Mouse (Mus musculus) CH12.LX (cell line): ENCODE data around the gene Astn2. TPM values are rescaled to one million over a fixed set of nuclear protein-coding genes. Genes with fewer than 3 reads are reported as not detected.

ENCODE experiments used
- DNase-seq: peaks from one replicate; pipeline ENCODE4 v3.0.0-alpha.2; 2013; ENCODE audit errors: extremely low read depth
- H3K27ac ChIP-seq: 2 replicates; pipeline ENCODE4 v1.5.1; 2012; ENCODE audit warnings: low read depth, mild to moderate bottlenecking, control low read depth, moderate library complexity; ENCODE audit not compliant: insufficient read depth
- H3K27me3 ChIP-seq: replicated peaks from 2 replicates; pipeline ENCODE3; 2012; ENCODE audit warnings: inconsistent platforms
- H3K36me3 ChIP-seq, 2 experiments: replicated peaks in 1 of 2; 2 replicates each; pipeline versions ENCODE3 to v1.6.1; 2012; ENCODE audit warnings: inconsistent platforms in 1 of 2, low read length in 1 of 2, mild to moderate bottlenecking in 1 of 2, mixed read lengths in 1 of 2, moderate library complexity in 1 of 2; ENCODE audit not compliant: control insufficient read depth in 1 of 2, insufficient read depth in 1 of 2
- H3K4me1 ChIP-seq, 2 experiments: 2 replicates each; pipeline ENCODE4 v1.6.1; 2012; ENCODE audit warnings: inconsistent platforms in 1 of 2, moderate library complexity in 1 of 2; ENCODE audit not compliant: insufficient read depth in 2 of 2, control insufficient read depth in 1 of 2
- H3K4me2 ChIP-seq: 2 replicates; pipeline ENCODE4 v1.6.1; 2012; ENCODE audit warnings: low read depth, mild to moderate bottlenecking, control low read depth; ENCODE audit not compliant: poor library complexity, insufficient read depth, severe bottlenecking
- H3K4me3 ChIP-seq, 3 experiments: fragments of 150-350 bp in 1 of 3; sonication (generic) in 1 of 3; replicated peaks in 1 of 3; 2 replicates each; pipeline versions ENCODE3 to v1.5.1; 2011 to 2012; ENCODE audit warnings: low read depth in 2 of 3, low read length in 2 of 3, mild to moderate bottlenecking in 2 of 3, moderate library complexity in 2 of 3, control low read depth in 1 of 3, improper control_type of control experiment in 1 of 3, inconsistent platforms in 1 of 3, mixed read lengths in 1 of 3; ENCODE audit not compliant: poor library complexity in 1 of 3
- H3K79me2 ChIP-seq: replicated peaks from 2 replicates; pipeline ENCODE4 v1.6.1; 2012; ENCODE audit warnings: mild to moderate bottlenecking, moderate library complexity; ENCODE audit not compliant: control insufficient read depth, poor library complexity, insufficient read depth, severe bottlenecking; ENCODE audit errors: extremely low read depth
- H3K9ac ChIP-seq: 2 replicates; pipeline ENCODE4 v1.6.1; 2012; ENCODE audit warnings: low read depth, mild to moderate bottlenecking, control low read depth, moderate library complexity; ENCODE audit not compliant: insufficient read depth
- H3K9me3 ChIP-seq: replicated peaks from 2 replicates; pipeline ENCODE3; 2012; ENCODE audit warnings: low read length, inconsistent platforms, mixed read lengths
- CHD1 ChIP-seq: IDR thresholded peaks from 2 replicates; pipeline ENCODE4 v1.6.1; 2012; ENCODE audit warnings: low read depth, low read length, improper control_type of control experiment, inconsistent platforms
- CTCF ChIP-seq, 2 experiments: IDR thresholded peaks in 1 of 2; conservative IDR thresholded peaks in 1 of 2; 2 replicates each; pipeline ENCODE4 v1.5.1; 2011 to 2012; ENCODE audit warnings: low read depth in 2 of 2, low read length in 2 of 2, improper control_type of control experiment in 1 of 2, inconsistent platforms in 1 of 2, mild to moderate bottlenecking in 1 of 2, moderate library complexity in 1 of 2
- ETS1 ChIP-seq: conservative IDR thresholded peaks from 2 replicates; pipeline ENCODE4 v1.6.1; 2012; ENCODE audit warnings: low read depth, mild to moderate bottlenecking, inconsistent platforms, low read length, improper control_type of control experiment, moderate library complexity
- GABPA ChIP-seq: IDR thresholded peaks from 2 replicates; pipeline ENCODE4 v1.6.1; 2012; ENCODE audit warnings: low read depth, low read length, improper control_type of control experiment, inconsistent platforms; ENCODE audit not compliant: insufficient replicate concordance
- HCFC1 ChIP-seq: IDR thresholded peaks from 2 replicates; pipeline ENCODE4 v1.6.1; 2012; ENCODE audit warnings: low read depth, mild to moderate bottlenecking, inconsistent platforms, low read length, improper control_type of control experiment
- IRF4 ChIP-seq: IDR thresholded peaks from 2 replicates; pipeline ENCODE4 v1.6.1; 2014; ENCODE audit warnings: low read depth, mild to moderate bottlenecking, inconsistent platforms, low read length, improper control_type of control experiment
- JUN ChIP-seq: IDR thresholded peaks from 2 replicates; pipeline ENCODE4 v1.6.1; 2011; ENCODE audit warnings: low read depth, mild to moderate bottlenecking, low read length, improper control_type of control experiment, moderate library complexity; ENCODE audit not compliant: insufficient read depth
- KAT2A ChIP-seq: IDR thresholded peaks from 2 replicates; pipeline ENCODE4 v1.6.1; 2012; ENCODE audit warnings: low read length, improper control_type of control experiment, inconsistent platforms; ENCODE audit not compliant: insufficient replicate concordance
- MAX ChIP-seq: IDR thresholded peaks from 2 replicates; pipeline ENCODE4 v1.6.1; 2011; ENCODE audit warnings: low read length, improper control_type of control experiment
- MAZ ChIP-seq: IDR thresholded peaks from 2 replicates; pipeline ENCODE4 v1.6.1; 2012; ENCODE audit warnings: low read depth, mild to moderate bottlenecking, inconsistent platforms, low read length, improper control_type of control experiment, moderate library complexity
- MEF2A ChIP-seq: IDR thresholded peaks from 2 replicates; pipeline ENCODE4 v1.6.1; 2014; ENCODE audit warnings: low read depth, mild to moderate bottlenecking, inconsistent platforms, low read length, improper control_type of control experiment, borderline replicate concordance
- MXI1 ChIP-seq: IDR thresholded peaks from 2 replicates; pipeline ENCODE4 v1.6.1; 2011; ENCODE audit warnings: mild to moderate bottlenecking, low read depth, low read length, improper control_type of control experiment
- POLR2A ChIP-seq: IDR thresholded peaks from 2 replicates; pipeline ENCODE4 v1.6.1; 2011; ENCODE audit warnings: low read depth, mild to moderate bottlenecking, improper control_type of control experiment, low read length
- SIN3A ChIP-seq: IDR thresholded peaks from 2 replicates; pipeline ENCODE4 v1.6.1; 2012; ENCODE audit warnings: low read length, improper control_type of control experiment, inconsistent platforms
- UBTF ChIP-seq: IDR thresholded peaks from 2 replicates; pipeline ENCODE4 v1.6.1; 2012; ENCODE audit warnings: low read depth, mild to moderate bottlenecking, inconsistent platforms, low read length, improper control_type of control experiment, moderate library complexity
- USF2 ChIP-seq: conservative IDR thresholded peaks from 2 replicates; pipeline ENCODE4 v1.6.1; 2011; ENCODE audit warnings: low read depth, low read length, improper control_type of control experiment
- ZKSCAN1 ChIP-seq: IDR thresholded peaks from 2 replicates; pipeline ENCODE4 v1.6.1; 2012; ENCODE audit warnings: low read depth, inconsistent platforms, low read length, improper control_type of control experiment, borderline replicate concordance
- ZNF384 ChIP-seq: IDR thresholded peaks from 2 replicates; pipeline ENCODE4 v1.6.1; 2012; ENCODE audit warnings: low read depth, low read length, improper control_type of control experiment, inconsistent platforms
- dilution Hi-C: fragments of 300-500 bp; cut with MboI; formaldehyde crosslinking; loops from 2 replicates; pipeline ENCODE4 v1.14.3; 2020; ENCODE audit warnings: low sequenced_read_pairs; ENCODE audit not compliant: extremely low pct_unique_long_range_greater_than_20kb, extremely low pct_ligation_motif_present
- in situ Hi-C: fragments of 300-500 bp; cut with MboI; formaldehyde crosslinking; loops from 3 replicates; pipeline ENCODE4 v1.14.3; 2019; ENCODE audit warnings: low sequenced_read_pairs, low pct_ligation_motif_present, low pct_unique_long_range_greater_than_20kb, mixed read lengths
- polyA plus RNA-seq: library from polyadenylated mRNA; unstranded; fragments of >175 nt; gene quantifications from 2 replicates; pipeline ENCODE4 v1.2.1, GENCODE M21; 2012; ENCODE audit warnings: low read depth; ENCODE audit not compliant: insufficient read length
- total RNA-seq, 2 experiments: library from RNA; depleted of rRNA; stranded (reverse); fragments of 300-350 nt in 1 of 2; fragments of >200 nt in 1 of 2; gene quantifications; 2 replicates each; pipeline ENCODE4 v1.2.3; 2012 to 2014

Gene Astn2
- total and polyA plus RNA-seq, 3 experiments = not detected

DNA sequence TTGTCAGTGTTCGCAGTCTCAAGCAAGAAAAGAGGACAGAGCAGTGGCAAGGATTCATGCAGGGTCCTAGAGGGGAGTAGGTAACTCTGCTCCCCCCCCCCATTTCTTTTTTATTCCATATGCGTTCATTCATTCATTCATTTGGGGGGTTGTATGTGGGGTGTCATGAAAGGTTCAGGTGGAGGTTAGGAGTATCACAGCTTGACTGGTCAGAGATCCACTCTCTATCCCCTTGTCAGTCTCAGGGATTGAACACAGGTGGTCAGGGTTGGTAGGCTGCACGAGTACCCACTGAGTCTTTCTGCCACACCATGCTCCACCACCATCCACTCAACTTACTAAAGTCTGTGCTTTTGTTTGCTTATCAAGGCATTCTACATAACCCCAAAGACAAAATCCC lies 171.6 kb downstream of the Astn2 start:
- TF ChIP-seq ETS1 (no peak), KAT2A (no peak), MEF2A (no peak), SIN3A (no peak), HCFC1 (no peak), MAX (no peak), ZNF384 (no peak), CHD1 (no peak), CTCF (conservative IDR thresholded peaks at IDR 0.05 in 1 of 2, IDR thresholded peaks at IDR 0.05 in 1 of 2; ENCODE audit: low read depth in 2 of 2, low read length in 2 of 2) (no peak), USF2 (no peak), MXI1 (no peak), JUN (no peak), IRF4 (no peak), MAZ (no peak), UBTF (no peak), POLR2A (no peak), ZKSCAN1 (no peak)
- Histone ChIP-seq H3K4me2 (no peak overlapping the region), H3K9ac (no peak overlapping the region), H3K79me2 (no peaks in the 10 kb centered on the region), H3K9me3 (peaks cover 67% of the 10 kb centered on the region), H3K4me3 (no peak overlapping the region), H3K27ac (no peak overlapping the region), H3K36me3 (no peaks in the 10 kb centered on the region), H3K4me1 (no peaks in the 10 kb centered on the region), H3K27me3 (no peaks in the 10 kb centered on the region)
- DNase-seq = no peak
- dilution Hi-C loops = no loop called here
- in situ Hi-C loops = no loop called here

GRCm38 (mm10) chr4:66232350-66232749 lies 172.1 kb downstream of the Astn2 start:
- no peaks in the 10 kb centered on the region for H3K79me2 ChIP-seq
- H3K4me3 ChIP-seq = no peak overlapping the region
- H3K9me3 ChIP-seq = peaks cover 66% of the 10 kb centered on the region
- no peaks in the 10 kb centered on the region for H3K27me3 ChIP-seq
- H3K4me1 ChIP-seq = no peaks in the 10 kb centered on the region
- dilution Hi-C loops (no loop called here), in situ Hi-C loops (no loop called here)
- H3K9ac ChIP-seq = no peak overlapping the region
- no peaks in the 10 kb centered on the region for H3K36me3 ChIP-seq
- no peak overlapping the region for H3K4me2 ChIP-seq
- DNase-seq = no peak
- no peak for TF ChIP-seq GABPA
- H3K27ac ChIP-seq = no peak overlapping the region
